23 mouse cellular contexts compared by ENCODE assay signal in genomic region chr17:83805078-83805477, GRCm38 (mm10). TPM values are rescaled to one million over a fixed set of nuclear protein-coding genes. Genes with fewer than 3 reads are reported as not detected.
DNase-seq lines count a peak whose midpoint lies in the region; ATAC-seq and TF ChIP-seq lines count a peak whose summit lies in the region.
"Had no signal": no experiment of that assay in that cellular context is flagged by ENCODE, and none has a peak within 500 bp of the region (broad histone marks: within the 10 kb centered on the region; RNA-seq: fewer than 3 reads in every experiment).

No protein-coding gene starts in this region.

- no peaks in the 10 kb centered on the region for H3K36me3 ChIP-seq in lung, postnatal 0 days (ENCODE audit: insufficient read depth, low read length)
- H3K36me3 ChIP-seq in neural tube, embryonic 14.5 days (ENCODE audit: control insufficient read depth, insufficient read depth, low read length), result 0 out of 2 replicates have a peak, but pooled peaks cover 10% of the 10 kb centered on the region
- H3K36me3 ChIP-seq in neural tube, embryonic 15.5 days, result peaks cover 40% of the 10 kb centered on the region
- H3K36me3 ChIP-seq: forebrain, embryonic 12.5 days had no signal

- TF ChIP-seq EP300 in lung, postnatal 0 days (IDR thresholded peaks at IDR 0.05), result no peak

- H3K4me2 ChIP-seq in lung, postnatal 0 days (replicated peaks; ENCODE audit: low read depth, low read length), result 0 out of 2 replicates have a peak overlapping the region, but pooled peaks have one; percentile 31
- no peak overlapping the region for H3K4me2 ChIP-seq in neural tube, embryonic 14.5 days (ENCODE audit: low read depth, low read length)
- H3K4me2 ChIP-seq in neural tube, embryonic 15.5 days, result no peak overlapping the region
- H3K4me2 ChIP-seq: embryonic facial prominence, embryonic 13.5 days; embryonic facial prominence, embryonic 15.5 days; forebrain, embryonic 12.5 days had no signal

- DNase-seq in lung, postnatal 0 days (ENCODE audit: low spot score), result no peak
- DNase-seq in lung, adult 18-20 months, result no peak
- DNase-seq: adrenal gland, adult 2 months; adrenal gland, postnatal 10 days; adrenal gland, postnatal 25 days; cerebellum, adult 11 months; cerebellum, adult 18-20 months; cerebellum, adult 8-10 months; cerebellum, adult 9-11 months; cerebellum, postnatal 14 days; cerebellum, postnatal 36 days; embryo, embryonic 11 days had no signal

- no peaks in the 10 kb centered on the region for H3K27me3 ChIP-seq in lung, postnatal 0 days (replicated peaks; ENCODE audit: insufficient read depth, low read length)
- no peaks in the 10 kb centered on the region for H3K27me3 ChIP-seq in neural tube, embryonic 14.5 days (ENCODE audit: control insufficient read depth, insufficient read depth, low read length)
- no peaks in the 10 kb centered on the region for H3K27me3 ChIP-seq in neural tube, embryonic 15.5 days (replicated peaks)
- H3K27me3 ChIP-seq: embryonic facial prominence, embryonic 13.5 days; embryonic facial prominence, embryonic 15.5 days; forebrain, embryonic 12.5 days had no signal

- no peaks in the 10 kb centered on the region; the same call in 1 of the 2 replicates for H3K4me1 ChIP-seq in lung, postnatal 0 days (ENCODE audit: insufficient read depth, low read depth, low read length)
- no peaks in the 10 kb centered on the region for H3K4me1 ChIP-seq in neural tube, embryonic 14.5 days (ENCODE audit: control insufficient read depth, insufficient read depth, low read length)
- H3K4me1 ChIP-seq in neural tube, embryonic 15.5 days, result peaks cover 12% of the 10 kb centered on the region
- H3K4me1 ChIP-seq: embryonic facial prominence, embryonic 13.5 days; embryonic facial prominence, embryonic 15.5 days; forebrain, embryonic 10.5 days had no signal

- H3K9me3 ChIP-seq in lung, postnatal 0 days (ENCODE audit: low read length), result no peaks in the 10 kb centered on the region
- no peaks in the 10 kb centered on the region for H3K9me3 ChIP-seq in neural tube, embryonic 14.5 days (ENCODE audit: control insufficient read depth, low read length)
- no peaks in the 10 kb centered on the region for H3K9me3 ChIP-seq in neural tube, embryonic 15.5 days (replicated peaks)
- H3K9me3 ChIP-seq: embryonic facial prominence, embryonic 13.5 days; embryonic facial prominence, embryonic 15.5 days; forebrain, embryonic 10.5 days; forebrain, embryonic 12.5 days had no signal

- H3K9ac ChIP-seq in lung, postnatal 0 days (replicated peaks; ENCODE audit: low read depth), result no peak overlapping the region
- no peak overlapping the region for H3K9ac ChIP-seq in neural tube, embryonic 14.5 days (replicated peaks; ENCODE audit: low read depth, low read length)
- H3K9ac ChIP-seq in neural tube, embryonic 15.5 days (replicated peaks), result no peak overlapping the region
- H3K9ac ChIP-seq: embryonic facial prominence, embryonic 13.5 days; embryonic facial prominence, embryonic 15.5 days; forebrain, embryonic 12.5 days had no signal

- WGBS in lung, postnatal 0 days, result 91% methylated on average over 9 of the region's 9 CpGs
- 54% methylated on average over 9 of the region's 9 CpGs for WGBS in neural tube, embryonic 14.5 days
- WGBS in neural tube, embryonic 15.5 days, result 50% methylated on average over 9 of the region's 9 CpGs

- no peak for TF ChIP-seq CTCF in lung, postnatal 0 days (IDR thresholded peaks at IDR 0.05)

- ATAC-seq in lung, postnatal 0 days, result no peak
- ATAC-seq in neural tube, embryonic 14.5 days (ENCODE audit: low read depth), result peak; percentile 60; the same call in 1 of the 2 replicates
- peak; percentile 69; the same call in 1 of the 2 replicates for ATAC-seq in neural tube, embryonic 15.5 days (ENCODE audit: low FRiP score)
- ATAC-seq in granulocyte monocyte progenitor cell, adult 5-6 weeks (replicated peaks; ENCODE audit: poor library complexity, severe bottlenecking), result no peak
- ATAC-seq: forebrain, embryonic 14.5 days; forebrain, embryonic 16.5 days had no signal

- no peak overlapping the region for H3K27ac ChIP-seq in lung, postnatal 0 days (ENCODE audit: low read length)
- H3K27ac ChIP-seq in neural tube, embryonic 14.5 days (ENCODE audit: low read depth, low read length), result no peak overlapping the region
- H3K27ac ChIP-seq in neural tube, embryonic 15.5 days (replicated peaks), result no peak overlapping the region
- H3K27ac ChIP-seq: embryonic facial prominence, embryonic 13.5 days; embryonic facial prominence, embryonic 15.5 days; forebrain, embryonic 10.5 days; forebrain, embryonic 12.5 days had no signal

- no peak overlapping the region for H3K4me3 ChIP-seq in lung, postnatal 0 days (ENCODE audit: low read depth, low read length)
- no peak overlapping the region for H3K4me3 ChIP-seq in neural tube, embryonic 14.5 days (ENCODE audit: low read depth, low read length)
- no peak overlapping the region for H3K4me3 ChIP-seq in neural tube, embryonic 15.5 days (replicated peaks)
- H3K4me3 ChIP-seq: embryonic facial prominence, embryonic 13.5 days; embryonic facial prominence, embryonic 15.5 days; erythroblast, embryonic 14.5 days; forebrain, embryonic 10.5 days; forebrain, embryonic 12.5 days had no signal

RNA-seq across cellular contexts. Expression of gene Haao, which starts 42.7 kb away (rescaled TPM):
- 1.1 and 1.6 TPM in 2 replicates for polyA plus RNA-seq in lung, postnatal 0 days (2015; fragmentation: Nextera tagmentation; extraction: Ambion mirVana)
- 0.16 TPM in 1 of 2 replicates, not detected in the other for polyA plus RNA-seq in neural tube, embryonic 14.5 days (2014; fragmentation: Nextera tagmentation; extraction: Ambion mirVana)
- 0.22 and 3.6 TPM in 2 replicates for polyA plus RNA-seq in neural tube, embryonic 15.5 days (2015; fragmentation: Nextera tagmentation; extraction: Ambion mirVana)
- total RNA-seq in granulocyte monocyte progenitor cell, adult 5-6 weeks (2014; fragmentation: Nextera tagmentation), result 36.7 and 42.2 TPM in 2 replicates
- total RNA-seq in granulocyte monocyte progenitor cell, adult 5-6 weeks (2017), result 17.0 and 26.2 TPM in 2 replicates
- polyA plus RNA-seq: C2C12; erythroblast, embryonic 14.5 days; forebrain, embryonic 12.5 days had no signal

Comparison
In these comparisons a context has a peak if more than half of its experiments do, and no peak if none do; other contexts are left out.
1. ATAC-seq: peak in neural tube, embryonic 14.5 days (single experiment) and neural tube, embryonic 15.5 days (single experiment); none in lung, postnatal 0 days (single experiment) and granulocyte monocyte progenitor cell, adult 5-6 weeks (single experiment).